Mouse (Mus musculus) urinary bladder, adult 2 months (tissue): ENCODE measurements at regions not wholly inside any gene's neighbourhood (a gene's known extent, or its start where the extent isn't known, plus 50 kb on each side); places are given as distances from the start of the nearest gene placed in this dataset.

Experiments used
- DNase-seq: peaks from one replicate; pipeline ENCODE4 v3.0.0; 2022; ENCODE audit warnings: low spot score

DNA sequence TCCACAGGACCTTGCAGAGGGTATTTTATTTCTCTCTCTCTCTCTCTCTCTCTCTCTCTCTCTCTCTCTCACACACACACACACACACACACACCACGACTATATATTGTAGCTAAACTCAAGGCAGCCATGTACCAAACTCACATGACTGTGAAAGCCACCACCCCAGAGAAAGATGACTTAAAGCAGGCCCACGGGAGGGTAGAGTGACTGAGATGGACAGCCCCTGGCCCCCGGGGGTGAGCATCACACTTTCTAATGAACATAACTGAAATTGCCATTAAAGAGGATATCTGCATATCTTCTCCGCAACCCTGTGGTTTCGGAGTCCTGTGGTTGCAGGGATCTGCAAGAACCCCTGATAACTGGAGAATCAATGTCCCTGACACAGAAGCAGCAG, 197.1 kb upstream of the Spdye4c start:
- DNase-seq: no peak

DNA sequence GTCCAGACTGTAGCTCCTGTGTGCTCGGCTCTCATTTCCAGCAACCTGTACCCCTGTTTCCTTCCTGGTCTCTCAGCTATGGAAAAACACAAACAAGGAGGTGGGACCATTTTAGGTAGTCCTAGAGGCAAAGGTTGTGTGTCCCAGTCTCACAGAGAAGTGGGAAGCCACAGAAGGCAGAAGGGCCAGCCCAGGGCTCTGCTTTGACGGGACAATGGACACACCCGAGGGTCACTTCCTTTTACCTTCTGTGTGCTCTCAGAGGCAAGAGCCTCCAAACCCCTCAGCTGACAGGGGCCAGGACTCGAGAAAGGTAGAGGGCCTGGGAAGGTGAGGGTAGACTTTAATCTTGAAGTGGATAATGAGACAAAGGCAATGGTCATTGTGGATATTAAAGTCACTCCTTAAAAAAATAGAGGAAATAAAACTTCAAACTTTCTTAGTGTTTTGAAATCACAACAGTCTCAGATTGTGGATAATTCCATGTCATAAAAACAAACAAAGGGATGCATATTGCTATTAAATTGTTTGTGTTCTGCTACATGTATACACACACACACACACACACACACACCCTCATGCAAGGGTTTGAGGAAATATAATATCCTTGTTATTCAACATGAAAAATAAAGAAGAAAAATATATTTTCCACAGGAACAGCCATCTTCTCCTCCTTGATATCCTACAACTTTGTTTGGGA, 195.6 kb upstream of the Spdye4c start:
- no peak for DNase-seq

DNA sequence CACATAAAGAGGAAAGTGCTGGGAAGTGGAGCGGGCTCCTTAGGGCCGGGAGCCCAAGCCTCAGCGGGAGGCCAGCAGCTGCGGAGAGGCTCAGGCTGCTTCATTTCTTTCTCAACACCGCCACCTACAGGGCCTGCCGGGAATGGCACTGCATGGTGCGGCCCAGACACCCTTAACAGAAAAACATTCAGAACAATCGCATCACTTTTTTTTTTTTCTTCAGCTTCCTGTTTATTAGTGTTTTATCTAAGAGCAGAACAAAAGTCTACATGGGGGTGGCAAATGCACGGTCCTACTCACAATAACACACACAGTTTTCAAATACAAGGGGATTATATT, 195.0 kb upstream of the Spdye4c start:
- DNase-seq: peak; percentile 92

DNA sequence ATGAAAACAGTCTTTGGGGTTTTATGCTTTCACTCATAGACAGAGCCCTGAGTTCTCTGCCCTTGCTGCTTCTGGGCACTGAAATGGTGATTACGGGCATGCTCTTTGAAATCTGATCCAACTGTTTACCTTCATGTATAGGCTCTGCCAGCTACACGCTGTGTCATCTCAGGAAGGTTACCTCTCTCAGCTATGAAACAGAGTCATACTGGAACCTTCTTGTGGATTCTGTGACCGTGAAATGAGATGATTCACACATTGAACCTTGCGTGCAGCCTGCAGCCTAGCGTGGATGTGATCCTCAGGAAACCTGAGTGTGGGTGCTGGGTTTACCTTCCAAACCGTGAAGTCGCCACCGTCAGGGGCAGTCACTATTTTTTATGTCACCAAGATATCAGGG, 189.7 kb upstream of the Spdye4c start:
- no peak for DNase-seq

DNA sequence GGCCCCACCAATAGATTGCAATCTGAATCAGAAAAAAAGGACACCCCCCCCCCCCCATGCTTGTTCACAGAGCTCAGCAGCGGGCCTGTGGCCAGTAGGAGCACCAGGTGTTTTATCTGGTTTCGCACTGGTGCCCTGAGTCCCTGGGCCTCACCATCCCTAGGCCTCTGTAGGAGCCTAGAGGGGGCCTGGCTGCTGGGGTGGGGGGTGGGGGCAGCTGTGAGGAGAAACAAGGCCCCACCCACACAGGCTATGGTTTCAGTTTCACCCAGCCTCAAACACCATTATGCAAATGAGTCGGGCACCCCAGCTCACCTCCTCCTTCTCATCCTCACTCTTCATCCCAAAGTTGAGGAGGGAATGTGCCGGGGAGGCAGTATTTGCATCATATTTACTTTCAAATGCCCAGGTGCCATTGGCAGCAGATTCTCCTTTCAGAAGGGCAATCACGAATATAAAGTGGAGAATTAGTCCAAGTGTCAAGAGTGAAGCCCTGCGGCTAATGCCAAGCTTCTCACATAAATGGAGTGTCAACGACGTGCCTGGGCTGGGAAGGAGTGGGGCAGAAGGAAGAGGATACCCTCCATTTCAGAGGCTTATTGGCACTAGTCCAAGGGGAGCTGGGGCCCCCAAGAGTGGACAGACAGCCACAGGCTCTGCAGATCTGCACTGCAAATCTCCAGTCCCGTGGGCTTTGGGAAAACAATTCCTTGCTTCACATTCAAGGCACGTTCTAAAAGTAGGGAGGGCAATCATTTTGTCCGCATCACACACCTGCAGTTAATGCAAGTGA, 187.7 kb upstream of the Spdye4c start:
- DNase-seq: no peak

DNA sequence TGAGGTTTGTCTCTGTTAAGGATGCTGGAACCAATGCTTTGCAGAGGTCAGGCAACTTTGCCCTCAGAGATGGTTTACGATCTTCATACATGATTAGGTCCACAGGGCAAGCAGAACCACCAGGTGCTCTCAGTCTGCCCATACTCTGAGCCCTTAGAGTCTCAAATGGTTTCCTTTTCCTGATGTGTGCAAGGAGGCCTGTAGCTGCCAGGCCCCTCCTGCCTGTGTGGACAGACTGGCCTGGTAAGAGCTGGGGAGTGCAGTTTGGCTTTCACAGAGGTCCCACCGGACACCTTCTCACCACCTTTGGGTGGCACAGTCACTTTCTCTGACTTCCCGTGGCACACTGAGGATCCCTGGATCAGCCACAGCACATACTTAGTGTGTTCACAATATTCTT, 186.6 kb upstream of the Spdye4c start:
- DNase-seq: no peak

DNA sequence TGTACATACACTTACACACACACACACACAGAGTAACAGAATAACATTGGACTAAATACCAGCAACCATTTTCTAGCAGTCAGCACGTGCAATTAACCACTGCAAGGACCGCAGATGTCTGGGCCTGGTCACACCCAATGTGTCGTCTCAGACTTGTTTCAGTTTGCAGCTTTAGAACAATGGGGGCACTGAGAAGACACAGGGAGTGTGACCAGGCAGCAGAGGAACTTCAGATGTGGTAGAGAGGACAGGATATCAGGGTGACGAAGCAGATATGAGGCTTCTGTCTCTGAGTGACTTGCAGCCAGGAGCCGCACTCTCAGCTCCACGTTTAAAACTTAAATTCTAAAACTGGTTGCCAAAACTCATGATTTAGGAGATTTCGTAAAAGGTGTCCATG, 183.9 kb upstream of the Spdye4c start:
- DNase-seq: no peak

DNA sequence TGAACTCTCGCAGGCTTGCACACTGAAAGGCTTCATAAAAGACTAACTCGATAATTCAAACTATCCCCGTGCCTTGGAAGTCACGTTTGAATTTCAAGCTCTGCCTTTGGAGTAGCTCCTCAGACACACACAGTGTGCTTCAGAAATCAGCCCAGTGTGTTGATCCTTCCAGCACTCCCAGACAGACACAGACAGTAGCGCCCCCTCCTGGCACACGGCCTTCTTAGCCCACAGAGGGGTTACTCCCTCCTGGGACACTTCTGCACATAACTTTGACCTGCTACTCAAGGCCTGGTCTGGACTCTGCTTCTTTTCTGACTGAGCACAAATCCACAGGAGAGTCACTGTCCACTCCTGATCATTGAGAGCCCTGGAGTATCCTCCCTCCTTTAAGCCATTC, 182.3 kb upstream of the Spdye4c start:
- DNase-seq: no peak

DNA sequence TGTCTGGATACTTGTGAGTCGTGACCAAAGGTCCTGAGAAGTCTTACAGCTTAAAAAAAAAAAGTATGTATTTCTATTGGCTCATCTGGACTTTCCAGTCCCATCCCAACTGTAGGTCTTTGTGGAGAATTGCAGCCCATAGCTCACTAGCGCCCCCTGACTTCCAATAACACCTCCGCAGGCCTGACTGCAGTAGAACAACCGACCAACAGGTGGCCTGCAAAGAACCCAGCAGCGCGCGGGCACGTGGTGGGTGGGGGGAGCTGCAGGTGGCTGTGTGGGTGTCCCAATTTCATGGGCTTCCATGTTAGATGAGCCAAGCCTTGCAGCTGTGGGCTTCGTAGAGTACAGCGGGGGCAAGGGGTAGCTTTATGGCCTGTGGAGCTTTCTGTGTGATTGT, 178.7 kb upstream of the Spdye4c start:
- no peak for DNase-seq

DNA sequence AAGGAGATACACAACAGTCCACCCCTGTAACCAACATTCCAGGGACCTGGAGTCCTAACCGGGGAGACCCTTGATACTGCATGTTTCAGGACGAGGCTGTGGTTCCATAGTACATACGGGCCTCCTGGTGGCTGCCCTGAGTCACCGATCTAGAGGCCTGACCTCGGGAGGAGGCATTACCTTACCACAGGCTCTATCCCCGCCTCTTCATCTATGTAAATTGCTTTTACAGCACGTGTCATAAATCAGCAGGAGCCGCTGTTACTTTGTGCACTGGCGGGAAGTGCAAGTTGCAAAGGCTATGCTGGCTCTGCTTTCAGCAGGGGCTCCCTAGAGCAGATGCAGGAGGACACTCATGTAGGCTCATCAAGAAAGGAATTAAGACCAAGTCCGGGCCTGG, 178.0 kb upstream of the Spdye4c start:
- no peak for DNase-seq

DNA sequence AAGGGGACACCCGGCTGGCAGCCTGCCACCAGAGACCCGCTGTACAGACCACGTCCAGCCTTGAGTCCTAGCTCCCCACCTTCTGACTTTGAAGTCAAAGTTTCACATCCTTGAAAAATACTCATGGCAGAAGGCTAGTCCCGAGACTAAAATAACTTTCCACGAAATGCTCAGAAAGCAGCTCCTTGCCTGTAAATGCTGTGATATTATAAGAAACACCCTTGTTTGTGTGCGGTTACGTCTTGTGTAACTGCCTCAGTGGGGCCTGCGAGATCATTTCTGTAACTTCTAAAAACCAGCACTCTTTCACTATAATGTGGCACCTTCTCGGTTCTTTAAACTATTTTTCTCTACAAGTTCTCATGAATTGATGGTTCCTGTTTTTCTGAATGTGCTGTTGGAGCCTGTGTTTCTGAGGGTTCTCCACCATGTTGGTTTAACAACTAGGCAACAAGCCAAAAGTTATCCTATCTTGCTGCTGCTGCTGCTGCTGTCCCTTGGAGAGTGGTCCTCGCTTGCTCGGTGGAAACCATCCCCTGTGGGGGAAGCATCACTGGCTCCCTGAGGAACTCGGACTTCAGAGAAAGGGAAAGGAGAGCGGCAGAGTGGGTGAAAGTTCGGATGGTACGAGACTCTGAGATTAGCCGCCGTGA, 176.3 kb upstream of the Spdye4c start:
- DNase-seq: no peak

DNA sequence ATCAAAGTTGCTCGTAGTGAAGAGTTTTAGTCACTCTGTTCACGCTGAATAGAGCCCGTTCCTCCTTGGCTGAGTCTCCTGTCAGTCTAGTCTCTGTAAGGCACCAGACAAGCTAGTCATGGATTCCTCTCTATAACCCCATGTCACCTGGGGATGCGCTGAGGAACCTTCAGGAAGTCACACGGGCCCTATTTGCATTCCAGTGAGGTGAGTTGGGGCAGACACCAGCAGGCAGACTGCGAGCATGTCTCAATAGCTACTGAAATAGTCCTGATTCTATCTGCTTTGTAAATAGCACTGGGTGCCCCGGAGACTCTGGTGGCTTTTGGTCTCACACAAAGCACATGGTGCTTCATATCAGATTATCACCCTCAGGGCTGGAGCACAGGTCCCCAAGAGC, 174.6 kb upstream of the Spdye4c start:
- no peak for DNase-seq

DNA sequence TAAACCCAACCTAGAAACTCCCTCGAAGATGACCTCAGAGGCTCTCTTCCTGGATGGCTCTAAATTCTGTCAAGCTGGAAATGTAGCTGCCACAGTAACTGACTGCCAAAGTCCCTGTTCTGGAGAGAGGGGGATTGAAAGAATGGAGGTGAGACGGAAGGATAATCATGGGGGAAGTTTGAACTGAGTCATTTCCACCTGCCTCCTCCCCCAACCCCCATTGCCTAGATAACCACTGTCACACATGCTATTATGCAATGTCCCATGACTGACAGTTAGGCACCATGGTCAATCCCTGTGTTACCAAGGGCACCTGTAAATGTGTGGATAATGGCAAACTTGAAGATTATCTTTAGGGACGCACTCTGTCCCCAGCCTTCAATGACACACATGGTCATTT, 172.0 kb upstream of the Spdye4c start:
- no peak for DNase-seq

DNA sequence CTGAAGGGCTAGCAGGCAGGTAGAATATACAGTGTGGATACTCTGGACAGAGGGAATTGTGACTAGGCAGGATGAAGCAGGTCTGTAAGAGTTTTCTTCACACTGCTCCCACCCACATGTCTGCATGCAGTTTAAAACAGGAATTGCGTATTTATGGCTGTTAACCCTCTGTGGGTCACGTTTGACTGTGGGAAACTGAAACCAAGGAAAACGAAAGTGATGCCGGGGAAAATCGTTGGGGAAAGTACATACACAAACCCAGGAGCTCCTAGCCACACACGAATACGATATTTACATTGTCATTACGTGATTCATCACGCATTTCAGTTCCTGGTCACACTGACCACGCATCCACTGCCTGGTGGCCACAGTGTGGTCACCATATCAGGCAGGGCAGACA, 170.6 kb upstream of the Spdye4c start:
- DNase-seq: no peak

DNA sequence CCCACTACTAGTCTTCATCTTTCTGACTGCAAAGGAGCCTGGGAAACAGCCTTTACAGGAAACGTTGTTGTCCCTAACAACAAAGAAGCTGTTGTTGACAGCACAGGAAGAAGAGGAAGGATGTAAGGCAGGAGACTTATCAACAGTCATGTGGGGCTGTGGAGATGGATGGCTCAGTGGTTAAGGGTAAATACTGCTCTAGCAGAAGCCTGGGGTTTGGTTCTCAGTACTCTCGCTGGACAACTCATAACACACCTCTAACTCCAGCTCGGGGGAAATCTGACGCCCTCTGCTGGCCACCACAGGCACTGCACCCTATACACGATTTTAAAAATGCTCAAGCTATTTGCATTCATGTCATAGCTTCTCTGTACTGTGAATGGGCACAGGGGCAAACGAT, 168.3 kb upstream of the Spdye4c start:
- DNase-seq: no peak

DNA sequence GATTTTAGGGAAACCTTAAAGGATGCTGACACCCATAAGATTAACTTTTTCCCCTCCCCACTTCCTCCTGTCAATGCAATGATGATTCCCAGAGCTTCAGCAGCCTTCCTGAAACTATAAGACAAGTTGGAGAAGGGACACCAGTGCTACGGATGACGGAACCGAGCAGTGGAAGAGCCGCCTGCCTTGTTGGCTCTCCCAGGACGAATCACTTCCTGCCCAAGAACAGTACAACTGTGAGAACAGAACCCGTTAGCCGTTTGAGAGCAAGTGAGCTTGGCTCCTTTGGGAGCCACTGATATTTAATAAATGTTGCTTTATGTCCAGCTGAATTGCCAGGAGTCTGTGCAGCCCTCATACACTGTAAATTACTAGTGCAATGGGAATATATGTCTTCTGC, 166.8 kb upstream of the Spdye4c start:
- no peak for DNase-seq

DNA sequence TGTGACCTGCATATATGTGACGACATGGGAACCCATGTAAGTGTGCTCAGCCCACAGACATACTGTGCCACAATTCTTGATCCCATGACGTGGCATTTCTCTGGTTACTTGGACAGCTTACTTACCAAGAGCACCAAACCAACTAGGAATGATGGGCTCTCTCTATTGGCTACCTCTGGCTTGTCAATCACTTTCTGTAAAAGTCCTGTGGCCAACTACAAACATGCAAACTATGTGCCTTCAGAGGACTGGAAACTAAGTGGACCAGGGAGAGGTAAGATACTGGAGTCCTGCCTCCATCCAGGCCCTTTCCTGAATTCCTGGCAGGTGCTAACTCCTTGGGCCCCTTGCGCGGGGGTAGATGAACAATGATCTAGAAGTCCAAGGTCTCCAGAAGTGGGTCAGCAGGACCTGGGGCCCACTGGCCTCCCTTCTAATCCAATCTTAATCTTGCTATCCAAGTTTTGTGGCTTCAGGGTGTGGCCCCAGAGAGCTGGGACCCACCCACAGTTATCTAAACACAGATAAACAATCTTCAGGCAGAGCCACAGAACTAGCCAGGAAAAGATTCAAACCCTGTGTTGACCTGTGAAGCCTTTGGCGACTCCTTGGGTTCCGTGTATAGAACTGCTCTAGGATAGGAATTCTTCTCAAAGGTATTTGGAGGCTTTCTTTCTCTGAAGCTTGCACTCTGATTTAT, 163.7 kb upstream of the Spdye4c start:
- DNase-seq: no peak

DNA sequence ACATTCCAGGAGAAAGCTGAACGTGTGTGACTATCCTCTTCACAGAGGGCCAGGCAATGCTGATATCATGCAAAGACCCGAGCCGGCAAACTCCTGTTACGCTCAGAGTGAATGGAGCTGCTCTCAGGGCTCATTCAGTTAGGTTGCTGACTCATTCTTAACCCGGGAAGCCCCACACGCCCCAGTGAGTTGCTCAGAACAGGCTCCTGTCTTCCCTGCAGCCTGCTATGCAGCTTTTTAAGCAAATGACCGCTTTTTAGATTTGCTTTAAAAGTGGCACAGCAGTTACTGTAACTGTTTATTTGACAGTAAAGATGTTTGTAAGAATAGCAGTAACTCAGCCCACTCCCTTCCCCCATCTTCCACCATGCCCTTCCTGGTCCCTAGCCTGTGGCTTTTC, 162.9 kb upstream of the Spdye4c start:
- DNase-seq: no peak

DNA sequence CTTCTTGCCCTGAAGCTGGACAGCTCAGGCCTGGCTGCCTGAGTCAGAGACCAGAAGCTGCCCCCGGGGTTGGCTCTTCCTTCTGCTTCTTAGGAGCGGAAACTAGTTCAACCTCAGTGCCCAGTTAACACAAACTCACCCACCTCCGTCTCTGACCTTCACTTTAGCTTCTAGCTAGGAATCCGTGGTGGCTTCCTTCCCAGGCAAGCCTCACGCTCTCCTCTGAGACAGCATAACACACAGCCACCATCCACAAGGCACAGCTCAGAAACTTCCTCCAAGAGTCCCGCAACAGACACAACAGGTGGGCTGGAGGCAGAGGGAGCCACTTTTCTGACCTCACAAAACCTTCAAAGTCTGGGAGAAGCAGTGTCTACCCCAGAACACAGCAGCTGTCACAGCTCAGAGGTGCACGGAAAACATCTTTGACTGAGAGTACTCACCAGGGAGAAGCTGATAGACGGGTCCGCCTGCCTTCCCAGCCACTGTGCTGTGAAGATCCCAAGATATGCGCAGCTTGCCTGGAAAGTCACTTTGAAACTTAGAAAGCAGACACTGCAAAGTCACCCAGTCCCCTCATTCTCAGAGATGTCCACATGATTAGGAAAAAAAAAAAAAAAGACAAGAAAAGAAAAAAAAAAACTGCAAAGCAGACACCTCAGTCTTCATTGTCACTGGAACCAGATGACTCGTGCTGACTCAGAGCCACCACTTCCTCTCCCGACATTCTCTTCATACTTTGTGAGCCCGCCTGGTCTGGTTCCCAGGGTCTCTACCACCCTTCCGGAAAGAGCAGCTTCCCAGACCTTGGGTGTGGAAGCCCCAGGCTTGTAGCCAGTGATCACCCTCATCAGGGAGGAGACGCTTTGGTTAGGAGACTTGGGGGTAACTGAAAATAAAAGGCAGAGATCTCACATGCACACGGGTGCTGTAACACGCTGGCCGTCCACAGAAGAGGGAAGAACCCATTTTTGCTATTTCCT, 162.1 kb upstream of the Spdye4c start:
- DNase-seq: no peak

DNA sequence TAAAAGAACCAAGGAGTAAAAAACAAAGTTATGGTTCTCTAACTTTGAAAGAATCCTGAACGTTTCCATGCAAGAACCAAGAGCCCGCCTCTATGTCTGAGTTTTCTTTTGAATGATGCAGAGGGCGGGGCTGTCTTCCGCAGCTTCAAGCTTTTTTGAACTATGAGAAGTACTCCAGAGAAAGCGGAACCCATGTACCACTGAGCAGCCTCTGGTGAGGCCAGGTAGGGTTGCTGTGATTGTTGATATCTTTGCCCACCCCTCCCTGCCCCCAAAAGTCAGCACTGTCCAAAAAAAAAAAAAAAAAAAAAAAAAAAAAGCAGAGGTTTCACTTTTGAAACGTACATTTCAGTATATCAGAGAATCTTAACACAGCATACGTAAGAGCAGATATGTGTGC, 161.2 kb upstream of the Spdye4c start:
- DNase-seq: no peak

DNA sequence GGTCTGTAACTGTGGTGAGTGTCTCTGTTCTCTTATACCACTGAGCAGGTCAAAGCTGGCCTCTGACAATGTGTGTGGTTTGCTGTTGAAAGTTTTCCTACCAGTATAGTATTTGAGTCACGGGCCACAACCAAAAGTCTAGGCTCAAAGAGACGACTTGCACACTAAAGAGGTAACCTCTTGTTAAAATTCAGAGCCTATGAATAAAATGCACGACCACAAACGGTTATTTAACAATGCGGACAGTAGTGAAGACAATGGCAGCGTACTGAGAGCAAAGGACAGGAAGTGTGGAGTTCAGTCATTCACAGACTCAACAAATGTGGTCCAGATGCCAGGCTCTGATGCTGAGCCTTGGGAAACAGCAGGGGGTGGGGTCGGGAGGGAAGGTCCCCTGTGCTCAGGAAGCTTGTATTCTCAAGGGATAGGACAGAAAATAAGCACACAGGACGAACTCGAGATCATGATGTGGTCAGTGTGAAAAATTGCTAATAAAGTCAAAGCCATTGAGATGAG, 160.2 kb upstream of the Spdye4c start:
- no peak for DNase-seq
